Mouse (Mus musculus) spleen, adult 10 weeks (tissue): ENCODE data around the gene Kat14. TPM values are rescaled to one million over a fixed set of nuclear protein-coding genes. Genes with fewer than 3 reads are reported as not detected.

ENCODE experiments used
- polyA plus RNA-seq: library from polyadenylated mRNA; stranded (reverse); fragments of 350-450 nt; fragmentation: Illumina TruSeq; extraction: RNeasy Lipid Tissue Mini Kit (QIAGEN cat#74804); gene quantifications from one replicate; pipeline ENCODE4 v1.2.3, GENCODE M21; 2015; ENCODE audit warnings: low replicate concordance; ENCODE audit not compliant: insufficient read depth

Kat14 gene
- 21.7 TPM for polyA plus RNA-seq

GRCm38 (mm10) chr2:144368400-144369019 is at the start of gene Kat14, which contains the start of gene Pet117:
Gene Kat14 (plus strand): TSS chr2:144368983.
Gene Pet117 (plus strand): TSS chr2:144368996.

DNA sequence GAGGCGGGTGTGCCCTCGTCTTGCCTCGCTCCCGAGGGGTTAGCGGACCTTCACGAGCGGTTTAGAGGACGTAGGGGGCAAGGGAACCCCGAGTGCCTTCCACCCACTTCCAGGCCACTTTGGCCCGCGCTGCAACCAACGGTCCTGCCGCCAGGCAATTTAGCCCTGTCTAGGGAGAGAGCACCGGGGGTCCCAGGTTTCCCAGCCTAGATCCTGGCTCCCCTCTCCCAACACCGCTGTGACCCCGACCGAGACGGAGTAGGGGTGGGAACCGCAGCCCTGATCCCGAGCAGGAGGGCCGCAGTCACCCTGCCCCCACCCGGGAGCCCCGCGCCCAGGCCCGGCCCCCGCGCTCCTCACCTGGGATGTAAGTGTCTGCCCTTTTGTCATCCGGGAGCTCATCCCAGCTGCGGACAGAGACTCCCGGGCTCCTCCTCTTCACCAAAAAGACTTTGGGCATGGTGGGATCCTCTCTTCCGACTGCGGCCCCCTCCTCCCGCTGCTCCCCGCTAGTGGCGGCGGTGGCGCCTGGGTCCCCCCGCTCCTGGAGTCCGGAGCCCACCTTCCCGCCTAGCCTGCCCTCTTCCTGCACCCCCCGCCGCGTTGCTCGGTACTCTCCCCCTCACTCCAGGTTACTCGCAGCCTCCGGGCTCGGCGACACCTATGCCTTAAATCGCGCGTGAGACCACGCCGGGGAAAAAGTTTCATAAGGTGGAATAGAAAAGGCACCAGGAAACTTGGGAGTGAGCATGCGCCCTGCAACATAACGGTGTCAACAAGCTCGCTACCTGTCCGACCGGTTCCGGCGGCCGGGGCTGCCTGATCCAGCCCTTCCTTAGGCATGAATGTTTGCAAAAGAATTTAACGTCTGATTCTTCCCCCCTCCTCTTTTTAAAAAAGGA is 37.1 kb upstream of the Kat14 start, which contains the start of gene Ovol2:
Ovol2 (minus strand) TSS at position 746 of the 902 bp plus-strand sequence.

Other genes with a start within 250 kb of the Kat14 start
- 9.4 TPM for gene Mgme1, start 98.3 kb upstream of the Kat14 start, polyA plus RNA-seq
- gene Snx5, start 98.1 kb upstream of the Kat14 start, polyA plus RNA-seq, result 610 TPM
- not detected for gene Ovol2, start 36.8 kb upstream of the Kat14 start, polyA plus RNA-seq
- 5.3 TPM for gene Pet117, start within 50 bp of the Kat14 start, polyA plus RNA-seq
- 0.68 TPM for gene Dzank1, start 158.4 kb downstream of the Kat14 start, polyA plus RNA-seq
- 34.6 TPM for gene Polr3f, start 158.7 kb downstream of the Kat14 start, polyA plus RNA-seq
- gene Rbbp9, start 181.9 kb downstream of the Kat14 start, polyA plus RNA-seq, result 22.8 TPM
- 62.4 TPM for gene Sec23b, start 187.2 kb downstream of the Kat14 start, polyA plus RNA-seq
- 24.3 TPM for gene Smim26, start 225.1 kb downstream of the Kat14 start, polyA plus RNA-seq
- gene Dtd1, start 230.9 kb downstream of the Kat14 start, polyA plus RNA-seq, result 15.9 TPM